Mouse (Mus musculus) 3134 (cell line): Measurements from ENCODE around the gene Epb42.
"Not testable (repeated sequence)": the region's sequence is repeated elsewhere in the genome, so short reads cannot be mapped to it uniquely, and the experiment has no call there.

Experiments used
- DNase-seq: peaks from one replicate; pipeline ENCODE4 v3.0.0-alpha.2; 2011; ENCODE audit warnings: low spot score; ENCODE audit not compliant: insufficient read length; ENCODE audit errors: extremely low read depth

Epb42 gene

GRCm38 (mm10) chr2:121036733-121037341, at the start of gene Epb42:
Gene Epb42, minus strand, starts transcription at chr2:121037072.
- no peak for DNase-seq

GRCm38 (mm10) chr2:121085480-121086185, 48.8 kb upstream of the Epb42 start, which contains the start of gene Tgm5:
Gene Tgm5, minus strand, starts transcription at chr2:121085841.
- peak; percentile 32 for DNase-seq

- DNase-seq, result no peak
Measured at GRCm38 (mm10) chr2:121082626-121083025, 45.8 kb upstream of the Epb42 start.

- no peak for DNase-seq
Measured at GRCm38 (mm10) chr2:121074747-121075146, 37.9 kb upstream of the Epb42 start.

- DNase-seq, result peak; percentile 9
Measured at GRCm38 (mm10) chr2:121071871-121072270, 35.0 kb upstream of the Epb42 start.

- no peak for DNase-seq
Measured at GRCm38 (mm10) chr2:121069506-121069905, 32.6 kb upstream of the Epb42 start.

GRCm38 (mm10) chr2:121067116-121067515, 30.2 kb upstream of the Epb42 start:
- no peak for DNase-seq

DNA sequence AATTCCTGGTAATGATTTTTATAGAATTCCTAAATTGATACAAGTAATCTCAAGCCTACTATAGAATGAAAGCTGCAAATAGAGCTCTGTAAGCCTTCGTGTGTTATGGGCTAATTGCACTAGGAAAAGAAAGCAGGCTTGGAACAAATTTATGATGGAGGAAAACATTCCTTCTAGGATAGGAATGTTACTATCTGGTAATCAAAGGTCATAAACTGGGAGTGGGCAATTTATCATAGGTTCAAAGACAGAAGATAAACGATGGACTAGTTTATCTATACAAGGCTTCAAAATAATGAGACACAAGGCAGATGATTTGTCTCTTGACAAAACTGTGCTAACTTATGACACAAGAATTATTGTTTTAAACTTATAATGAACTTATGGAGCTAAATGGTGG, 24.4 kb upstream of the Epb42 start:
- DNase-seq, result no peak

DNA sequence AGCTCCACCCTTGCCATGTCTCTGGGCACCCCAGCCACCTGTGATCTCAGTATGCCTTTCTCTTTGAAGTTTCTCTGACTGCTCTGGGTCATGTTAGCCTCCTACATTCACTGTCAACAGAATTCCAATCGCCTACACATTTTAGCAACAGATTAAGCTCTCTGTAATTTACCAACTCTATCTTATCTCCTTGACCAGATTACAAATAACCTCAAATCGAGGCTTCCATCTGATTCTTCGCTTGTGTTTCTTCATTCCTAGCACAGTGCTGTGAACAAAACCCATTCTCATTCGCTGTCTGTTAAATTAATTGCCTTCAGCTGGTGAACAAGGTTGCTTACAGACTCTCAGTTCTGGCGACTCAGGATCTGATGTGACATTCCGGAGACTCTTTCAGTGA, 21.1 kb upstream of the Epb42 start:
- DNase-seq, result no peak

- no peak for DNase-seq
Measured at GRCm38 (mm10) chr2:121055915-121056314, 19.0 kb upstream of the Epb42 start.

- DNase-seq, result no peak
Measured at GRCm38 (mm10) chr2:121054060-121054459, 17.2 kb upstream of the Epb42 start.

DNA sequence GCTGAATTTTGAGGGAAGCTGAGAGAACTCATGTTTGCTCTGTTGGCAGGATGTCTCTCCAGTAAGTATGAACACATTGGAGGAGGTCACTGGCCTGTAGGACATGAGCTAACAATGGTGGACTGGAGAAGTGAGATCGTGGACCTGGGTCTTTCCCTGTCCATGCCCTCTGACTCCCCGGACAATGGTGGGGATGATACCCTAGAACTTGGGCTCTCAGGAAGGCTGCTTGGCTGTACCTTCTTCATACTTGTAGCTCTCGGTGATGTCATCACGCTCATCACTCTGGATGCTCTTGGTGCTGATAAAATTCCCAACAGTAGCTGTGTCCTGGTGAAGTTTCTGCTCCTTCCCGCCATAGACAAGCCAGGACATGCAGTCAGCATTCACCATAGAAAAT, 15.3 kb upstream of the Epb42 start:
- no peak for DNase-seq

- no peak for DNase-seq
Measured at GRCm38 (mm10) chr2:121045653-121046052, 8.8 kb upstream of the Epb42 start.

DNA sequence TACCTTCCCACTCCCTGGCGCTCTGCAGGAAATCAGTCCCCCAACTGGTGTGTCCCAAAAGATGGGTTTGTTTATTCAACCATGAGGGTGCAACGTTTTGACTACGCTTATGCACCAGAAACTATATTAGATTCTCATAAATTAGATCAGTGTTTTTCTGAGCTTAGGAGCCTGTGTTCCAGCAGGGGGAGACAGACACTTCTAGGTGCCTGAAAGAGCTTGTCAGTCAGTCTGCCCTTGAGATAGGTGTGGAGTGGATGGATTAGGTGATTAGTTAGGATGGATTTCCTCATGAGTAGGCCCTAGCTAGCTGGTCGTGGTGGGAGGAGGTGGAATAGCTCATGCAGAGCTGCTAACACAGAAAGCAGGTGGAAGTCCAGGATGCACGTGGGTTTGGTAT, 4.2 kb upstream of the Epb42 start:
- DNase-seq, result no peak

DNA sequence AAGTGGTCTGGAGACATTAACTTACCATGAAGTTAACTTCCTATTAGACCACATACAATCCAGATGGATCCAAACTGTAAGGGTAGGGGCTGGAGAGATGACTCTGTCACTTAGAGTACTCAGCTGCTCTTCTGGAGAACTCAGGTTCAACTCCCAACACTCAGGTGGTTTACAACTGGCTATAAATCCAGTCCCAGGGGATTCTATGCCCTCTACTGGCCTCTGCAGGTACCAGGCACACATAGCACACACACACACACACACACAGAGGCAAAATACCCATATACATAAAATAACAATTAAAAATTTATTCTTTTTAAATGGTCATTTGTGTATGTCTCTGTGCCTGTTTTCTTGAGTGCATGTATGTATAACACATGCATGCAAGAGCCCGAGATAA, 2.5 kb upstream of the Epb42 start:
- no peak for DNase-seq

GRCm38 (mm10) chr2:121038851-121039250, 2.0 kb upstream of the Epb42 start:
- not testable (repeated sequence) for DNase-seq

DNA sequence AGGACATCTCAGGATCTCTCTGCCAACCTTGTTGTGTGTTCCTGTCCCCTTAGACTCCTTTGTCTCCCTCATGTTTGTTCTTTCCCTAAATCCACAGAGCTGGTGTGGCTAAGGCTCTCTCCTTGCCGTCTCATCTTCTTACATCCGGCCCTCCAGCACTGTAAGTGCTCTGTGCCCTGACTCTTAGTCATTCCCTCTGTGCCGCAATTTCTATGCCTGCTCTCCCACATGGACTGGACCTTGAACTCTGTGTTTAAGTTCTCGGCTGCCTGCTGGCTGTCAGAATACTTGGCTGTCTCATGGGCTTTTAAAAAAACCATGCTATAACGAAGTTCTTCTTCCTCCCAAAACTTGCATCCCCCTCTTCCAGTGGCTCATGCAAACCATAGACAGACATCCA, 14.0 kb downstream of the Epb42 start:
- DNase-seq, result peak; percentile 31

DNA sequence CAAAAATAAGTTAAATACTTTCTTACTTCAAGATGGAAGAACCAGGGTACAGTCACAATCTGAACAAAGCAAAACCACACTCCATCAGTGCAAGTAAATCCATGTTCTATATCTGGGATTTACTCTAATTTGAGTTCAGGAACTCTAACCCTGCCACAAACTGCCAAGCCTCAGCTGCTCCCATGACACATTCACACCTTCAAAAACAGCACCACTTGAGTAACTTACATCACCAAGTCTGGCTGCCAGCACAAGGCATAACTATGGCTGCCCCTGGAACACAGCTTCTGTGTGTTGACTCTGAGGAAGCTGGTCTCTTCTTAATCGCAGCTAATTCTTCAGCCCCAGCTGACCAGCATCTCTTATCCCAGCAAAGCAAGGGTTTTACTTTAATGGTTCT, 19.7 kb downstream of the Epb42 start:
- DNase-seq, result no peak

DNA sequence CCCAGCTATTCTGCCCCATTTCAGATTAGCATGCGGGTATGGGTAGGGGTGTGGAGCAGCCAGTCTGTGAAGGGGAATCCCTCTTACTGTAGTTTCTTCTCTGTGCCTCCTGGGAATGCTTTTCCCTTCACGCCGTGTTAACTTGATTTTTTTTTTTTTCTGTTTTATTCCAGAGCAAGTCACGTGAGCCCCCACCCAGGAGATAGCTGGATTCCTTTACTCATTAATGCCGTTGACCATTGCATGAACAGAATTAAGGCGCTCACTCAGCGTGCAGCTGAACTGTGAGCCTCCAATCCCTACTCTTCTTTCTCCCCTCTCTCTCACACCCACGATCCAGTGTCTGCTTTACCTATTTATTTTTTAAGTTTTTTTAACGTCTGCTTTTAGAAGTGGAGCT, 20.6 kb downstream of the Epb42 start:
- no peak for DNase-seq

DNA sequence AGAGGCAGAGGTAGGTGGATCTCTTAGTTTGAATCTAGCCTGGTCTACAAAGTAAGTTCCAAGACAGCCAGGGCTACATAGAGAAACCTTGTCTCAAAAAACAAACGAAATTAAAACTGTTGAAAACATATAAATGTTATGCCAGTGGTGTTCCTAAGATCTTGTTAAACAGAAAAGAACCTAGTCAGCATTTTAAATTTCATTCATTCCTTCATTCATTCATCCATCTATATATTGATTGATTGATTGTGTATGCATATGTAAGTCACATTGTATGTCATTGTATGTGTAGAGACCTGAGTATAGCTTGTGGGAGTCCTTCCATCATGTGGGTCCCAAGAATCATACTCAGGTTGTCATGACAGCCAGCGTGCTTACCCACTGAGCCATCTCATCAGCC, 21.4 kb downstream of the Epb42 start:
- no peak for DNase-seq

DNA sequence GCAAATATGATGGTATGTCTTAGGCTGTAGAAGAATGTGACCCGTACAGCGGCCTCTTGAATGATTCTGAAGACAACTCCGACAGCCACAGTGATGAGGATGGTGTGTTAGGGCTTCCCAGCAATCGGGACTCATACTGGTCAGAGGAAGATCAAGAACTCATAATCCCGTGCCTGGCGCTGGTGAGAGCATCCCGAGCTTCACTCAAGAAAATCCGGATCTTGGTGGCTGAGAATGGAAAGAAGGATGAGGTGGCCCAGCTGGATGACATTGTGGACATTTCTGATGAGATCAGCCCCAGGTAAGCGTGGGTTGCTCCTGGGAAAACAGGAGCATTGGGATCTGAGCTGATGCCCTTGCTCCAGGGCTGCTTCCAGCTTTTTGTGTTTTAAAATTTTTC, 24.2 kb downstream of the Epb42 start:
- no peak for DNase-seq

- no peak for DNase-seq
Measured at GRCm38 (mm10) chr2:121009071-121009677, 27.7 kb downstream of the Epb42 start.
